Mouse (Mus musculus): Measurements from ENCODE around the gene Rex1bd.

Gene Rex1bd

GRCm38 (mm10) chr8:70500386-70501301 is 5.9 kb downstream of the Rex1bd start:
- POLR2A ChIA-PET, result interaction anchor here in 3 of 4 experiments (0.7 to 33.4 kb wide), 22 partner anchors 9 to 223 kb away, joined by 3 to 844 read pairs (median 4); partner anchors contain the start of genes Uba52 (in 3 of the 3), Ell (in 2 of the 3), Fkbp8 (in 1 of the 3) and Gdf1 (in 1 of the 3)
- CTCF ChIA-PET, result interaction anchor here in 3 of 4 experiments (0.5 to 1.0 kb wide), 4 partner anchors 24 to 1739 kb away, joined by 3 to 4 read pairs (median 4); partner anchors contain the start of genes Ap1m1 (in 1 of the 3) and Klhl26 (in 1 of the 3)

GRCm38 (mm10) chr8:70495771-70496062 is 10.8 kb downstream of the Rex1bd start:
- ChIA-PET CTCF (interaction anchor here in 1 of 4 experiments (1.4 kb wide), 1 partner anchor 44 kb away, joined by 3 read pairs; no protein-coding TSS in a partner anchor), POLR2A (interaction anchor here in 2 of 4 experiments (1.0 to 1.8 kb wide), 7 partner anchors 10 to 42 kb away, joined by 3 to 8 read pairs (median 4); partner anchors contain the start of genes Rex1bd (in 2 of the 2), Fkbp8 (in 1 of the 2), Klhl26 (in 1 of the 2) and Kxd1 (in 1 of the 2))

GRCm38 (mm10) chr8:70495001-70495770 is 11.4 kb downstream of the Rex1bd start:
- ChIA-PET CTCF (interaction anchor here in 2 of 4 experiments (1.0 to 1.4 kb wide), 2 partner anchors 8 to 43 kb away, joined by 3 read pairs; no protein-coding TSS in a partner anchor), POLR2A (interaction anchor here in 3 of 4 experiments (1.0 to 1.8 kb wide), 8 partner anchors 9 to 42 kb away, joined by 3 to 8 read pairs (median 4); partner anchors contain the start of genes Rex1bd (in 3 of the 3), Fkbp8 (in 1 of the 3), Klhl26 (in 1 of the 3) and Kxd1 (in 1 of the 3))

- ChIA-PET POLR2A (interaction anchor here in 3 of 4 experiments (1.3 to 1.8 kb wide), 7 partner anchors 12 to 41 kb away, joined by 3 to 8 read pairs (median 4); partner anchors contain the start of genes Rex1bd (in 3 of the 3), Fkbp8 (in 1 of the 3), Klhl26 (in 1 of the 3) and Kxd1 (in 1 of the 3)), CTCF (interaction anchor here in 1 of 4 experiments (1.0 kb wide), 1 partner anchor 9 kb away, joined by 3 read pairs; no protein-coding TSS in a partner anchor)
These were observed 12.1 kb downstream of the Rex1bd start for GRCm38 (mm10) chr8:70494416-70494945.

GRCm38 (mm10) chr8:70493692-70494415 is 12.7 kb downstream of the Rex1bd start:
- CTCF ChIA-PET, result no interaction called here

GRCm38 (mm10) chr8:70492664-70493640 is 13.6 kb downstream of the Rex1bd start, which contains the start of gene Crlf1:
TSS of gene Crlf1 (plus strand) at chr8:70493158.
- CTCF ChIA-PET, result no interaction called here
- POLR2A ChIA-PET, result interaction anchor here in 2 of 4 experiments (1.0 to 1.7 kb wide), 2 partner anchors 13 to 30 kb away, joined by 3 to 4 read pairs; partner anchors contain the start of gene Rex1bd (in 1 of the 2)

More at GRCm38 (mm10) chr8:70493692-70494415, 12.7 kb downstream of the Rex1bd start:
- POLR2A ChIA-PET, result interaction anchor here in 3 of 4 experiments (1.7 to 1.8 kb wide), 3 partner anchors 12 to 17 kb away, joined by 4 to 8 read pairs (median 6); partner anchors contain the start of genes Rex1bd (in 2 of the 3) and Klhl26 (in 1 of the 3)

GRCm38 (mm10) chr8:70490880-70491495 is 15.6 kb downstream of the Rex1bd start:
- ChIA-PET CTCF (interaction anchor here in 3 of 4 experiments (0.6 to 1.2 kb wide), 5 partner anchors 8 to 349 kb away, joined by 3 to 10 read pairs (median 3); partner anchors contain the start of gene Arrdc2 (in 1 of the 3)), POLR2A (interaction anchor here in 3 of 4 experiments (0.6 to 2.4 kb wide), 12 partner anchors 9 to 207 kb away, joined by 3 to 9 read pairs (median 4); partner anchors contain the start of genes Rex1bd (in 2 of the 3), Klhl26 (in 1 of the 3), Pgpep1 (in 1 of the 3) and Uba52 (in 1 of the 3))

- ChIA-PET POLR2A (interaction anchor here in 2 of 4 experiments (0.6 to 2.4 kb wide), 10 partner anchors 10 to 208 kb away, joined by 3 to 9 read pairs (median 4); partner anchors contain the start of genes Klhl26 (in 1 of the 2), Pgpep1 (in 1 of the 2) and Uba52 (in 1 of the 2)), CTCF (interaction anchor here in 2 of 4 experiments (0.7 to 1.2 kb wide), 3 partner anchors 13 to 129 kb away, joined by 3 to 4 read pairs (median 3); no protein-coding TSS in a partner anchor)
These were observed 16.3 kb downstream of the Rex1bd start for GRCm38 (mm10) chr8:70490061-70490879.

GRCm38 (mm10) chr8:70489576-70489975 is 17.0 kb downstream of the Rex1bd start:
- CTCF ChIA-PET, result no interaction called here
- POLR2A ChIA-PET, result interaction anchor here in 2 of 4 experiments (1.4 to 2.4 kb wide), 2 partner anchors 11 to 16 kb away, joined by 6 to 8 read pairs; no protein-coding TSS in a partner anchor

GRCm38 (mm10) chr8:70488931-70489470 is 17.6 kb downstream of the Rex1bd start:
- ChIA-PET CTCF (no interaction called here), POLR2A (interaction anchor here in 2 of 4 experiments (1.4 to 2.4 kb wide), 2 partner anchors 11 to 17 kb away, joined by 6 to 8 read pairs; no protein-coding TSS in a partner anchor)

- ChIA-PET CTCF (no interaction called here), POLR2A (interaction anchor here in 2 of 4 experiments (0.7 to 1.4 kb wide), 5 partner anchors 11 to 194 kb away, joined by 3 to 6 read pairs (median 3); partner anchors contain the start of genes Ell (in 1 of the 2) and Klhl26 (in 1 of the 2))
These were observed 18.4 kb downstream of the Rex1bd start for GRCm38 (mm10) chr8:70487993-70488796.

- CTCF ChIA-PET, result interaction anchor here in 1 of 4 experiments (0.6 kb wide), 1 partner anchor 18 kb away, joined by 3 read pairs; no protein-coding TSS in a partner anchor
These were observed 19.5 kb downstream of the Rex1bd start, which contains the start of gene Tmem59l for GRCm38 (mm10) chr8:70486941-70487520. TSS of gene Tmem59l (minus strand) at chr8:70487358.

More at GRCm38 (mm10) chr8:70486941-70487520, 19.5 kb downstream of the Rex1bd start, which contains the start of gene Tmem59l:
- POLR2A ChIA-PET, result interaction anchor here (1.0 to 1.6 kb wide), 6 partner anchors 10 to 52 kb away, joined by 3 to 8 read pairs (median 3); partner anchors contain the start of genes Klhl26 (in 3 of the 4), Ell (in 1 of the 4) and Rex1bd (in 1 of the 4)
